Mouse (Mus musculus): ENCODE results near the gene Zbtb21.

DNA sequence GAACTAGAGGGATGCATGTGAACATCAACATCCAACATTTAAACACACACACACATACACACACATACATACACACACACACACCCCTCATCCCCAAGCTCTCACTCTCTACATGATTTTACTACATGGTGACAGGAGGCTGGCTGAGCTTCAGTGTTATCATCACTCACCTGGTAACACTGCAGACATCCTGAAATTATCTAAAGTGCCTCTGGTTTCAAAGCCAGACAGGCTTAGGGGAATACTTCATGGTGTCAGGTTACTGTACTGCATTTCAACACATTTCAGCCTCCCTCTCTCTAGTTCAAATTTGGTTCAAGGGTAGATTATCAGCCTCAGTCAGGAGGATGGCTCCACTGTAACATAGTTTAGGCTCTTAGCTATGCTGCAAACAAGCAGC, 4.8 kb downstream of the Zbtb21 start:
- TF ChIP-seq CTCF (IDR thresholded peaks at IDR 0.05; ENCODE audit: insufficient read depth, low read length) (no peak), POLR2A (IDR thresholded peaks at IDR 0.05; ENCODE audit: borderline replicate concordance, extremely low read depth, low read depth, low read length) (no peak)

All from lung, adult 2 months (tissue).